Mouse (Mus musculus) hindbrain, embryonic 12.5 days (tissue): ENCODE measurements at regions not wholly inside any gene's neighbourhood (a gene's known extent, or its start where the extent isn't known, plus 50 kb on each side); places are given as distances from the start of the nearest gene placed in this dataset.

Source experiments
- ATAC-seq: fragments of 200-750 bp; cut with Nextera tagmentation; 2 replicates; pipeline ENCODE4 v1.8.0; 2017; ENCODE audit warnings: moderate TSS enrichment; ENCODE audit not compliant: low FRiP score
- H3K27ac ChIP-seq: fragments of 300-500 bp; sonication (generic); 2 replicates; pipeline ENCODE4 v1.5.1; 2016; ENCODE audit warnings: mild to moderate bottlenecking
- H3K27me3 ChIP-seq: fragments of 300-500 bp; sonication (generic); 2 replicates; pipeline ENCODE4 v1.6.1; 2016; ENCODE audit warnings: mild to moderate bottlenecking
- H3K36me3 ChIP-seq: fragments of 300-500 bp; sonication (generic); 2 replicates; pipeline ENCODE4 v1.6.1; 2016; ENCODE audit warnings: mild to moderate bottlenecking
- H3K4me1 ChIP-seq: fragments of 300-500 bp; sonication (generic); 2 replicates; pipeline ENCODE4 v1.6.1; 2016
- H3K4me2 ChIP-seq: fragments of 300-500 bp; sonication (generic); replicated peaks from 2 replicates; pipeline ENCODE4 v1.6.1; 2016; ENCODE audit warnings: mild to moderate bottlenecking
- H3K4me3 ChIP-seq: fragments of 300-500 bp; sonication (generic); 2 replicates; pipeline ENCODE4 v1.5.1; 2016; ENCODE audit warnings: mild to moderate bottlenecking
- H3K9ac ChIP-seq: fragments of 300-500 bp; sonication (generic); 2 replicates; pipeline ENCODE4 v1.6.1; 2016; ENCODE audit warnings: mild to moderate bottlenecking, moderate library complexity
- H3K9me3 ChIP-seq: fragments of 300-500 bp; sonication (generic); replicated peaks from 2 replicates; pipeline ENCODE4 v1.6.1; 2016; ENCODE audit warnings: mild to moderate bottlenecking
- WGBS: fragments of 180-500 bp; shearing (Covaris S2); methylation state at CpG from one replicate; pipeline ENCODE4 v1.1.7; 2016; 5-methylcytosine and 5-hydroxymethylcytosine counted together

GRCm38 (mm10) chr13:16756264-16756663, 744.6 kb downstream of the Inhba start:
- H3K36me3 ChIP-seq = no peaks in the 10 kb centered on the region
- 71% methylated on average over 3 of the region's 3 CpGs for WGBS
- no peak overlapping the region for H3K27ac ChIP-seq
- no peak overlapping the region for H3K4me3 ChIP-seq
- no peak for ATAC-seq
- no peaks in the 10 kb centered on the region for H3K27me3 ChIP-seq
- H3K4me2 ChIP-seq = no peak overlapping the region
- H3K9me3 ChIP-seq = no peaks in the 10 kb centered on the region
- no peak overlapping the region for H3K9ac ChIP-seq
- no peaks in the 10 kb centered on the region for H3K4me1 ChIP-seq

DNA sequence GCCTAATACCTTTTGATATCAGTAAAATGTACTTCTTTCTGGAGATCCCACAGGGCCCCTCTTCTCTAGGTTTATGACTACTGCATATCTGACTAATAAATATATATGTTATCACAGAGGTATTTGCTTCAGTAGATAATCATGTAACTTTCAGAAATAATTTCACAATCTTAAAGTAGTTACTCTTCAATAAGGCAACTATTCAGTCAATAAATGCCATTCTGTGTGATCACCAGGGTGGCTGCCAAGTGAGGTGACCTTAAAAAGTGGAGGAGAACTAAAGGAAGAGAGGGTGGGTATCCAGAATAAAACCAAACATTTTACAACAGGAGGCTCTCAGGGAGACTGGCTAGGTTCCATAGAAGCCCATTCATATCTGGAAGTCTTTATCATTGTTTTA, 748.4 kb downstream of the Inhba start:
- Histone ChIP-seq H3K27ac (no peak overlapping the region), H3K4me3 (no peak overlapping the region), H3K9ac (no peak overlapping the region), H3K4me2 (no peak overlapping the region), H3K27me3 (no peaks in the 10 kb centered on the region), H3K9me3 (no peaks in the 10 kb centered on the region), H3K4me1 (peaks cover 13% of the 10 kb centered on the region), H3K36me3 (no peaks in the 10 kb centered on the region)
- no peak for ATAC-seq

DNA sequence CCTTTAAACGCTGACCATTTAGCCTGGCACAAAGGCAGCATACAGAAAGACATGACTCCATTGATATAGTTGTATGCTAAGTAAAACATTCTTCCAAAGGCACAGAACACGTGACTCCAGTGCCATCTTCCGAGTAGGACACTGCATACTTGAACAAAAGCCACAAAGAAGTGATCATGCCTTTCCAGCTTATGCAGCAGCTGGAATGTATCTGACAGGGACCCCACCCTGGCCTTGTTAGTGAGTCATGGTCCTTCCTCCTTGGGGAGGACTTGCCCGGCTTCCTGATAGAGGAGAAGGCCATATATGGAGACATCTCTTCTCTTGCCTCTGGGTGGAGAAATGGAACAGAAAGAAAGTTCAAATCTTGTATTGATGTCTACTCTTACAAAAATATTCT, 749.8 kb downstream of the Inhba start:
- H3K4me3 ChIP-seq = no peak overlapping the region
- no peak for ATAC-seq
- no peaks in the 10 kb centered on the region for H3K27me3 ChIP-seq
- no peak overlapping the region for H3K9ac ChIP-seq
- WGBS = 79% methylated on average over 4 of the region's 4 CpGs
- no peaks in the 10 kb centered on the region for H3K9me3 ChIP-seq
- no peak overlapping the region for H3K4me2 ChIP-seq
- peaks cover 13% of the 10 kb centered on the region for H3K4me1 ChIP-seq
- H3K27ac ChIP-seq = no peak overlapping the region
- H3K36me3 ChIP-seq = no peaks in the 10 kb centered on the region

DNA sequence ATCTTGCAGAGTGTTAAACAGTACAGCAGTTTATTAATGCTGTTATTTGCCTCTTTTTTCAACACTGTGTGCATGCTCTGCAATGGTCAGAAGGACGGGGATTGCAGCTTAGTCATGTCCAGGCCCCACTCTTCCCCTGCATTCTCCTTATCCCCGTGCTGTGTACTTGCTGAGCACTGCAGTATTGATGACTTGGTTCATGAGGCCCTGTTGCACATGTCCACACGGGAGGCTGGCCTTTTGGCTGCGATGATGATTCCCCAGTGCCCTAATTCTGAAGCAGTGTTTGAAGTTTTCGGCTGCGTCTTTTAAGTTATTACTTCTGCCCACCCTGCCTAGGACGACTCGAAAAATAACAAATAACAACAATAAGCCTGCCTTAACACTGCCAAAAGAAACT, 750.7 kb downstream of the Inhba start:
- no peak overlapping the region; the same call in 1 of the 2 replicates for H3K9ac ChIP-seq
- no peaks in the 10 kb centered on the region for H3K9me3 ChIP-seq
- no peaks in the 10 kb centered on the region for H3K36me3 ChIP-seq
- 52% methylated on average over 8 of the region's 8 CpGs for WGBS
- peak; percentile 66 for ATAC-seq
- H3K4me1 ChIP-seq = peaks cover 13% of the 10 kb centered on the region
- no peak overlapping the region for H3K4me2 ChIP-seq
- no peak overlapping the region for H3K27ac ChIP-seq
- no peak overlapping the region for H3K4me3 ChIP-seq
- H3K27me3 ChIP-seq = no peaks in the 10 kb centered on the region

- no peaks in the 10 kb centered on the region for H3K27me3 ChIP-seq
- no peaks in the 10 kb centered on the region for H3K36me3 ChIP-seq
- H3K4me3 ChIP-seq = no peak overlapping the region
- peak; percentile 92 for ATAC-seq
- 35% methylated on average over 8 of the region's 8 CpGs for WGBS
- H3K4me1 ChIP-seq = peaks cover 13% of the 10 kb centered on the region
- H3K4me2 ChIP-seq = no peak overlapping the region
- no peaks in the 10 kb centered on the region for H3K9me3 ChIP-seq
- H3K9ac ChIP-seq = no peak overlapping the region
- H3K27ac ChIP-seq = peak overlapping the region; percentile 8; the same call in 1 of the 2 replicates
Observed at GRCm38 (mm10) chr13:16762727-16763512, 751.3 kb downstream of the Inhba start.

- H3K4me2 ChIP-seq = no peak overlapping the region
- H3K9me3 ChIP-seq = no peaks in the 10 kb centered on the region
- no peaks in the 10 kb centered on the region for H3K27me3 ChIP-seq
- ATAC-seq = no peak
- H3K4me3 ChIP-seq = no peak overlapping the region
- no peaks in the 10 kb centered on the region for H3K36me3 ChIP-seq
- H3K27ac ChIP-seq = no peak overlapping the region
- H3K4me1 ChIP-seq = peaks cover 13% of the 10 kb centered on the region
- WGBS = 9% methylated on average over 2 of the region's 2 CpGs
- H3K9ac ChIP-seq = no peak overlapping the region
Observed at GRCm38 (mm10) chr13:16763746-16764145, 752.1 kb downstream of the Inhba start.

GRCm38 (mm10) chr13:16769409-16769808, 757.8 kb downstream of the Inhba start:
- H3K9me3 ChIP-seq = no peaks in the 10 kb centered on the region
- no peak overlapping the region for H3K4me2 ChIP-seq
- no peaks in the 10 kb centered on the region for H3K4me1 ChIP-seq
- H3K27me3 ChIP-seq = no peaks in the 10 kb centered on the region
- no peak overlapping the region for H3K4me3 ChIP-seq
- no peak overlapping the region for H3K9ac ChIP-seq
- no peak for ATAC-seq
- no peaks in the 10 kb centered on the region for H3K36me3 ChIP-seq
- WGBS = 26% methylated on average over 2 of the region's 2 CpGs
- no peak overlapping the region for H3K27ac ChIP-seq

DNA sequence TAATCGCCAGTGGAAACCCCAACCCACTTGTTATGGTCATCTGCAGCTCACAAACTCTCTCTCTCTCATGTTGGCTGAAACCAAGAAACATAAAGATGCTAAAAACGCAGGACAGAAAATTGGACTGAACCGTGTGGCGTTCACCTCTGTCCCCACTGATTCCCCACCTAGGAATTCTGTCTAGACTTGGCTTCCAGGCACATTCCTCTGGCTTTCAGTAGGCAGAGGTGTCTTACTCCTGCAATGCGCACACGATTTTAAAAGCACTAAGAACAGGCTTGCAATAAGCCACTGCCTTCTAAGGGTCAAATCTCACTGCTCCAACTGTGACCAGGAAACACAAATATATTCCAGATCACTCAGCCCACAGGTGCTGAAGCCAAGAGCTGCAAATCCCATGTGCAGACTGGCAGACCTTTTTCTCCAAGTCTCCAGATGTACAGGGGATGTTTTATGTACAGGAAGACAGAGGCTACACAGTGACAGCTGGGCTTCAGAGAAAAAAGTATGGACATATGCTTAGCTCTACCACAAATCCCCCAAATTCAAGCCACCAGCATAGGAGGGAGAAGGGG, 758.3 kb downstream of the Inhba start:
- Histone ChIP-seq H3K9ac (no peak overlapping the region), H3K4me3 (no peak overlapping the region), H3K36me3 (no peaks in the 10 kb centered on the region), H3K9me3 (no peaks in the 10 kb centered on the region), H3K4me2 (no peak overlapping the region), H3K4me1 (no peaks in the 10 kb centered on the region), H3K27me3 (no peaks in the 10 kb centered on the region), H3K27ac (no peak overlapping the region)
- WGBS = 47% methylated on average over 6 of the region's 6 CpGs
- ATAC-seq = no peak

GRCm38 (mm10) chr13:16771845-16772244, 760.2 kb downstream of the Inhba start:
- H3K4me3 ChIP-seq = no peak overlapping the region
- no peak for ATAC-seq
- 90% methylated on average over 4 of the region's 4 CpGs for WGBS
- no peaks in the 10 kb centered on the region for H3K27me3 ChIP-seq
- no peaks in the 10 kb centered on the region for H3K36me3 ChIP-seq
- no peak overlapping the region for H3K9ac ChIP-seq
- no peak overlapping the region for H3K4me2 ChIP-seq
- no peaks in the 10 kb centered on the region for H3K4me1 ChIP-seq
- no peak overlapping the region for H3K27ac ChIP-seq
- H3K9me3 ChIP-seq = no peaks in the 10 kb centered on the region

GRCm38 (mm10) chr13:16805560-16805959, 793.9 kb downstream of the Inhba start:
- Histone ChIP-seq H3K9ac (no peak overlapping the region), H3K27ac (no peak overlapping the region), H3K27me3 (no peaks in the 10 kb centered on the region), H3K4me3 (no peak overlapping the region), H3K4me2 (no peak overlapping the region), H3K4me1 (no peaks in the 10 kb centered on the region), H3K36me3 (no peaks in the 10 kb centered on the region), H3K9me3 (no peaks in the 10 kb centered on the region)
- no peak for ATAC-seq
- WGBS = 59% methylated on average over 3 of the region's 3 CpGs
